Mouse (Mus musculus): ENCODE measurements around the gene Arhgef7.
"Not testable (repeated sequence)": the region's sequence is repeated elsewhere in the genome, so short reads cannot be mapped to it uniquely, and the experiment has no call there.

The Arhgef7 gene

DNA sequence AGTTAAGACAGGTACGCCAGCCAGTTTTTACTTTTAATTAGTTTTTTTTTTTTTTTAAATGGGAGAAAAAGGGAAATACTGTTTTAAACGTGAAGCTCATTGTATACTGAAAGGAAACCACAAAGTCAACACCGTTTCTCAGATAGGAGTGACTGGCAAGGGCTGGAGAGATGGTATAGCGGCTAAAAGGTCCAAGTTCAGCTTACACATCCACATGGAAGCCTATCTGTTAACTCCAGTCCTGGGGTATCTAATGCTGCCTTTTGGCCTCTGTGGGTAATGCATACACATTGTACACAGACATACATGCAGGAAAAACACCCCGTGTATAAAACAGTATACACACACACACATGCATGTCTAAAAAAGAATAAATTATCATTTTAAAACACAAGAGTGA is 104.4 kb downstream of the Arhgef7 start:
- in situ Hi-C loops (cut with MboI, MseI) = no loop called here

DNA sequence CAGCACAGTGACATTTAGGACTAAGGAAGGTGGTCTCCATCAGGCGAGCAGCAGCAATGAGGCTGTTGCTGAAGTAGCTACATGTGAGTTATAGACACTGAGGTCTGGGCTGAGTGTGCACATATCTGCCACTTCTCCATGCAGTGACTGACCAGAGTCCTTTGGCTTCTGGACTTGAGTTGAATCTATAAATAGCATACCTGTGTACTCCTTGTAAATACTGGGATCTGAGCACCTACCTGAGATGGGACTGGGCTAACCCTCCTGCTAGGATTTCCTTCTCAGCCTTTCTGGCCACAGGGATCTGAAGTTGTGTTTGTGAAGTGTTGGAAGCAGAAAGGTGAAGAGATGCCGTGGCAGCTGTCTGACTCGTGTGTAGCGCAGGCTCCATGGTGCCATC is 105.6 kb downstream of the Arhgef7 start:
- in situ Hi-C loops (cut with MboI, MseI) = no loop called here

DNA sequence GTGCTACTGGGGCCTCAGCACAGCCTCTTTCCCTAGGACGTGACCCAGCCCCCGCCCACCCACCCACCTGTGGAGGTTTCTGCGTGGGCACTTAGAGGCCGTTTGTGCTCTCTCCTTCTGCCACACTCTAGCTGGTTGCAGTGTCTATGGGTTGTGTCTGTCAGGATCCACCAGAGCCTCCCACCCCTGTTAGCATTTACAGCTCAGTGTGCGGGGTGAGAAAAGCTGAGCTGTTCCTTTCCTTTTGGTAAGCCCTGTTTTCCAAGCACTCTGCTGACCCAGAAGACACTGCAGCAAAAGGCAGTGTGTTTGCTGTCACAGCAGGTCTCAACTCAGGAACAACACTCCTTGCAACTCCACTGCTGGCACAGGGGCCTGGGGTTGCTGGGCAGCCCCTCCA is 106.7 kb downstream of the Arhgef7 start:
- in situ Hi-C loops (cut with MboI, MseI) = no loop called here

DNA sequence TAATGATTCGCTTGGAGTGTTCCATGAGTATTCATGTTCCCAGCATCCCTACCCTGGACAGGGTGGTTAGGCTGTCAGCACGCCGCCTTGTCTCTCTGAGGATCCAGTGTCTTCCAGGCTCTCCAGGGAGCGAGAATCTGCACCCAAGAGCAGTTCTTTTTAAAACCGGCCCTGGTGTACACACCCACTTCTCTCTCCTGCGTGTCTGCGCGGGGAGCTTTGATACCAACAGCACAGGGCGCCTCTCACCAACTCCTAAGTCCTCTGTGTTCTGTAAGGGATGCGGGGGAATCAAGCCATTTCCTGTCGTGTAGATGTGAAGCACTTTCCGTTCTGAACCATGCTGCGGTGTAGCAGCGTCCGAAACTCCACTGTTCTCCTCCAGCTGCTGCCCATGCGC is 107.2 kb downstream of the Arhgef7 start:
- in situ Hi-C loops (cut with MboI, MseI) = no loop called here

DNA sequence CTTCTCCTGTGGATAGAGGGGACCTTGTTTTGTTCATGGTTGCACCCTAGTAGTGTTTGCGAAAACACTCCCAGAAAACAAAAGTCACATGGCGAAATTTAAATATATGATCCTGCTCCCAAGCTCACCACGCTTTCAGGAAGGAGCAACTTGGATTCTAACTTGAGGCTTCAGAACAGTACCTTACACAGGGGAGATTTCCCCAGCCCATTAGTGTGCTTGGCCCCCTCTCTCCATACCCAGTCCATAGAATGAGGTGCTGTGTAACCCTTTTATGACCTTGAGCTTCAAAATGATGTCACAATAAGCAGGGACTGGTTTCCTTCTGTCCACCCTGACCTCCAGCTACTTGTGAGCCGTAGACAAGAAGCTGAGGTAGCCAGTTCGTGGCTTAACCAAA is 112.7 kb downstream of the Arhgef7 start, which contains the start of gene Tex29:
Tex29 (plus strand) TSS at position 301 of the 400 bp plus-strand sequence.
- in situ Hi-C loops (cut with MboI, MseI) = loop anchor here (5.0 kb wide), 1 partner anchor 852 kb away; no protein-coding TSS in a partner anchor

DNA sequence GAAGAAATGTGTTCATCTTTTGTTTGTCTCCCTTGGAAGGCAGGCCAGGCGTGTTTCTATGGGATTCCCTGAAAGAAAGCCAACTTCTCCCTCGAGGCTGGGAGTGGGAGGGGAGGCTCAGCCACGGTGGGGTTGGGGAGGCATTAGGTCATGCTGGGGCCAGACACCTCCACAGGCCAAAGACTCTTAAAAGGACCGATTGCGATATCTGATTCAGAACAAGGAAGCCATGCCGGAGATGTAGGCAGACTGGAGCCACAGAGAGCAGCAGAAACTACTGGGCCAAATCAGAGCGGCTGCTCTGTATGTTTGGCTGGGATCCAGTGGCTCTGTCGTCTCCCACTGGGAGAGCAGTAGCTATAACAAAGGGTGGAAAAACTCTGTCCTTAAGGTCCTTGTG is 114.0 kb downstream of the Arhgef7 start:
- in situ Hi-C loops (cut with MboI, MseI) = loop anchor here (5.0 kb wide), 1 partner anchor 851 kb away; no protein-coding TSS in a partner anchor

DNA sequence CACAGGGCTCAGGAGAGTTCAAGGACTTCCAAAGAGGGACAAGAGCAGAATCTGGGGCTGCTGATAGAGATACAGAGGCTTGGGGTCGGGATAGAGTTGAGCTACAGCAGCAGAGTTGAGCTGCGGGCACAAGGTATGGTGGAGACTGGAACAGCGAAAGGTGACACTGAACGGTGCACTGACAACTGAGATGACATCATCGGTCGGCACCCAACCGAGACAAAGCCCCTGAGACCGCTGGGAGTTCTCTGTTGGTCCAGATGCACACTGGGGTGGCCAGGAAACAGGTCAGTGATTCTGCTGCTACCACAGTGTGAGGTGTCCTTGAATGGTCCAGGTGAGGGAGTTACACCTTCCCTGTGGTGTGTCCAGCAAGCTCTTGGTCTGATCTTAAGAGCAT is 115.2 kb downstream of the Arhgef7 start:
- in situ Hi-C loops (cut with MboI, MseI) = loop anchor here (5.0 kb wide), 1 partner anchor 850 kb away; no protein-coding TSS in a partner anchor

DNA sequence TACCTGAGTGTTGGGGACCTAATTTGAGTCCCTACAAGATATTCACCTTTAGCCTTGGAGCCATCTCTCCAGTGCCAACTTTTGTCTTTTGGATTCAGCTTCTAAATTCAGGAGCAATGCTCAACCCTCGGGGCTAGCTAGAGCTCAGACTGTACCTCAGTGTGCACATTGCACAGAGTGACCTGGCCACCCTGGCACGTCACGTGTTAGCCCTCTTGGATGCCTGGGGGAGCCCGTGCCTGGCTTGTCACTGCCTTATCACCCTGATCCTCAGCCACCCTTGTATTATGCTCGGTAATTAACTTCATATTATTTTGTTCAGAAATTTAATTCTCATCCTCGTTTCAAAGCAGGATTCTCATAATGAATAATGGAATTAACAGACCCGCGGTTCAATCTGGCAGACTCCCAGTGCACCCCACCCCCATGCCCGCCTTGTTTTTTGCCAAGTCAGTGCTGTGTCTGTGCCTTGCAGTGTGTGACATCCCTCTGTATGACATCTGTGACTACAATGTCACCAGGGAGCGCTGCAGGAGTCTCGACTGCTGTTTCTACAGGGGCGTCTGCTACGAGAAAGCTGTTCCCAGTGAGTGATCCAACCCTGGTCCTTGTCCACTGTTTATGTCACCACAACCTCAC is 116.3 kb downstream of the Arhgef7 start:
- in situ Hi-C loops (cut with MboI, MseI) = loop anchor here (5.0 kb wide), 1 partner anchor 849 kb away; no protein-coding TSS in a partner anchor

DNA sequence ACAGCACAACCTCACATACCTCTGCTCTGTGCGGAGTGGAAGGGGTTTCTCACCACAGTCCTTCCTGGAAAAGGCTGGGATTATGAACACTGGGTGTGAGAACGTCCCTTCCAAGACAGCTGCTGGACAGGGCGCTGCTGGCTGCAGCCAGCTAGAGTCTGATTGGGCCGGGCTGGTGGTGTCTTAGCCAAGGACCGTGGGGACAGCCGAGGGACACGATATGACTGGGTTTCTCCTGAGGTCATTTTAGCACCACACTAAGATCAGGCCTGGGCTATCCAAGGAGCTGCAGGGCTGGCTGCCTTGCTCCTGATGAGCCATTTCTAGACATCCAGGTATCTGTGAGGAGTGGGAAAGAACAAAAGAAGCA is 116.8 kb downstream of the Arhgef7 start:
- in situ Hi-C loops (cut with MboI, MseI) = loop anchor here (5.0 kb wide), 1 partner anchor 848 kb away; no protein-coding TSS in a partner anchor

DNA sequence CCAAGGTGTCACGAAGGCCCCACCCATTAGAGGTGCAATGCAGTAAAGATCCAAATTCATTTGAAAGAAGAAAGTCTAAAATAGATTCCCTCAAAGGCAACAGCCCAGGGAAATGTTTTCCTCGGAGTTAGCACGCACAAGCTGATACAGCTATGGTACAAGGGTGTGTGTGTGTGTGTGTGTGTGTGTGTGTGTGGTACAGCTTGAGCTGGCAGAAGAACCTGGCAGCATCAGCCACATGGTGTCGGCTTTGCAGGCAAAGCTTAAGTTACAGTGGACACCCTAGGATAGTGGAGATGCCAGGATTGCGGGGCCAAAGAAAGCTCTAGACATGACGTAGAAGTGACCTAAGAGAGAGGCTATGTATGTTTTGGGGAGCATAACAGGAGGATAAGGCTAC is 119.3 kb downstream of the Arhgef7 start:
- in situ Hi-C loops (cut with MboI, MseI) = no loop called here

DNA sequence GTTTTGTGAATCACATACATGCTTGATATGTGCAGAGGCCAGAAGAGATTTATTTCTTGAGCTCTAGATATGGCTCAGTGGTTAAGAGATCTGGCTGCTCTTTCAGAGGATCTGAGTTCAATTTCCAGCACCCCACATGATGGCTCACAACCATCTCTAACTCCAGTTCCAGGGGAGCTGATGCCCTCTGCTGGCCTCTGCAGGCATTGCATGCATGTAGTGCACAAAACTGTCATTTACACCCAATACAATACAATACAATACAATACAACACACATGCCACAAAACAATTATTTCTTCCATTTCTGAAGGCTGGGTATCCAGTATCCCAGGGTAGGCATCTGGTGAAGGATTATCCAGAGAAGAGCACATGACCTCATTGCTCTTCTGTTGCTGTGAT is 140.3 kb downstream of the Arhgef7 start:
- in situ Hi-C loops (cut with MboI, MseI) = no loop called here

DNA sequence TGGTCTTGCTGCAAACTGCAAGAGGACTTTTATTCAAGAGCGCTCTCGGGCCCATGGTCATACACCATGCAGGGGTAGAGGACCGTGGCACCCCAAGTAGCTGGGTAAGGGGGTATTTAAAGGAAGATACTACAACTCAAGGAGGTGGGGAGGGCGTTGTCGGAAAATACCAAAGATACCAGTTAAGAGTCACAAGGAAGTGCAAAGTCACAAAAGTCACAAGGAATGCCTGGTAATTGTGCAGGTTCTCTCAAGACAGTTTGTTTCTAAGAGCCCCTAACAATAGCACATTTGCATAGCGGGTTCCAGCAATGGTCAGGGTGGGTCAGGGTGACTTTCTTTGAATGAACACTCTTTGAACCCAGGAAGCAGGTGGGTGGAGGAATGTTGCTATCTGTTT is 146.7 kb downstream of the Arhgef7 start:
- in situ Hi-C loops (cut with MboI, MseI) = not testable (repeated sequence)

DNA sequence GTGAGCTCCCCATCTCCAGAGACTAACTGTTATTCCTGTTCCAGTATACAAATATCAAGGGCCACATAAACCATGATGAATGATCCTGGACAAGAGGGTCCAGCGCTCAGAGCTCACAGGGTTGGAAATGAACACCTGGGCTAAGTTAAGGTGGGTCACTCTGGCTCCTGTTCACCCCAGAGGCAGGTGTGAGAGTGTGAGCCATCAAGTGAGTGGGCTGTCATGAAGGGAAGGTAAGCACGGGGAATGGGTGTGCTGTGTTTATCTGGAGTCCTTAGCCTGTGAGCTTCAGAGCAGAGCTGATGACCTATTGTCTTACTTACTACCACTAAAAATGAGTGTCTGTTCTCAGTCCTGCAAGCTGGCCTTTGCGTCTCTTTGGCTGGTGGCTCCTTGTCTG is 157.1 kb downstream of the Arhgef7 start:
- in situ Hi-C loops (cut with MboI, MseI) = no loop called here

Measured in T-helper 2 cell (primary cell).